Mouse (Mus musculus): Measurements from ENCODE around the gene Hap1.
"Not testable (repeated sequence)": the region's sequence is repeated elsewhere in the genome, so short reads cannot be mapped to it uniquely, and the experiment has no call there.

The Hap1 gene

DNA sequence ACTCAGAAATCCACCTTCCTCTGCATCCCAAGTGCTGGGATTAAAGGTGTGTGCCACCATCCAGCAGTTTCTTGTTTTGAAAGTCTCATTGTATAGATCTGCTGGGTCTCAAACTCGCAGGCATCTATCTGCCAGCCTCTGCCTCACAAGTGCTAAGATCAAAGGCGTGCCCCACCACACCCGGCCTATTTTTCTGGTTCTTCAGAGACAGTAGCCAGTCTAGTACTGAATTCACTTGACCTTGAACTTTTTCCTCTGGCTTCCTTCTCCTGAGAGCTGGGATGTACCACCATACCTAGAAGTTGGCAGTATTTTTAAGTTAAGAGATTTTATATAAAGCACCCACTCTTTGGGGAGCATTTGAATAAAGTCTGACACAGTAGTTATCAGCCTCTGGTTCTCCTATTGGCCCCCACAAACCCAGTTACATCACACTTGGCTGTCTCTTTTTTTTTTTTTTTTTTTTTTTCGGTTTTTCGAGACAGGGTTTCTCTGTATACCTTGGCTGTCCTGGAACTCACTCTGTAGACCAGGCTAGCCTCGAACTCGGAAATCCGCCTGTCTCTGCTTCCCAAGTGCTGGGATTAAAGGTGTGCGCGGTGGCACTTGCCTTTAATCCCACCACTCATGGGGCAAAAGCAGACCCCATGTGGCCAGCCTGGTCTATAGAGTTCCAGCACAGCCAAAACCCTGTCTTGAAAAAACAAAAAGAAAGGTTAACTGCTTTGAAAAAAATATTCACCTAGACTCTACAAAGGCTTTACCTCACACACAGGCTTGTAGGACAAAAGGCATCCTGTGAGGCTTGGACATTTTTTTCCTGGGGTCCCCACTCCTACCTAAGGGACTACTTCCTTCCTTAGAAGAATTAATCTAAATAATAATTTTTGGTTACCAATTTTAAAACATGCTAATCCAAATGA, 37.1 kb downstream of the Hap1 start:
- no peak for DNase-seq (ENCODE audit: low spot score)

DNA sequence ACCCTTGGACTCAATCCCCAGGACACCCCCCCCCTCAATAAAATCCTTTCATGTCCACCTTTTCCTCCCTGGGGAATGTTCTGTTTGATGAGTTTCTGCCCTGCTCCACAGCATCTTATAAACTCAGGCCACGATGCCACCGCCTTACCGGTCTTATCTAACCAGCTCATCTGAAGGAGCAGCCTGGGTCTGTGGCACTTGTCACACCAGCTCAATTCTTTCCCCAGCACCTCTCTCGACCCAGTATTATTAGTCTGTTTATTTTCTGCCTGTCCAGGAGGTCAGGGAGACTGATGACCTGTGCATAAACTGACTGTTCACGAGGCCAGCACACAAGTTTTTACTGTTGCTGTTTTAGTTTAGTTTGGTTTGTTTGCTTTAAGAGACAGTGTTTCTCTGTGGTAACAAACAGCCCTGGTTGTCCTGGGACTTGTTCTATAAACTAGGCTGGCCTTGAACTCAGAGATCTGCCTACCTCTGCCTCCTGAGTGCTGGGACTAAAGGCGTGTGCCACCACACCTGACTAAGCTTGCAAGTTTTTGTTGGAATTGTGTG, 38.0 kb downstream of the Hap1 start:
- DNase-seq (ENCODE audit: low spot score): no peak

DNA sequence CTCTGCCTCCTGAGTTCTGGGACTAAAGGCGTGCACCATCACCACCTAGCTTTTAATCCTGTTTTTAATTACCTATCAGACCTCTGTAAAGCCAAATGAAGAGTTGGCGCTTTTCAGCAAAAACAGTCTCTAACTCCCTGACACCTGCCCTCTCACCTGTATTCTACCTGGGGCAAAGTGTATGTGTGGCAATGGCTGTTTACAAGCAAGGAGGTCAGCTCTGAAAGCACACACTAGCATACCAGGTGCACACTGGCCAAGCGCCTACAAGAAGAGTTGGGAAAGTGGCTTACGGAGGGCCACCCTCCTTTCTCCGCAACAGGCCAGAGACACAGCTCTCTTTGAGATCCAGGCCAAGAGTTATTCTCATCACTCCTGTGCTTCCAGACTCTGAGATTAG, 40.5 kb downstream of the Hap1 start:
- DNase-seq (ENCODE audit: low spot score): no peak

DNA sequence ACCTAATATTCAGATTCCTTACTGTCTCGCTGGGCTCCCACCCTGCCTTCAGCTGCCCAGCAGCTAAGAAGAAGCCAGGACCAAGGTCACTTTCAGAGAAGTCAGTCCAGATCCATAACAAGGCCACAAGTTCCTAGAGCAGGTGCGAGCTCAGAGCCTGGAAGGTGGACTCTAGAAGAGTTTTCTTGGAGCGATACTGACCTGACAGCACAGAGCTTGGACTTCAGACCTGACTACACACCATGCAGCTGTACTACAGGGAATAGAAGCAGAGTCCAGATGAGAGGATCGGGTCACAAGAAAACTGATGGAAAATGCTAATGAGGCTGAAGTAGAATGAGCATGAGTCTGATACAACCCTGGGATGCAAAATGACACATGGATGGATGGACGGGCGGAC, 42.5 kb downstream of the Hap1 start:
- DNase-seq (ENCODE audit: low spot score): no peak

DNA sequence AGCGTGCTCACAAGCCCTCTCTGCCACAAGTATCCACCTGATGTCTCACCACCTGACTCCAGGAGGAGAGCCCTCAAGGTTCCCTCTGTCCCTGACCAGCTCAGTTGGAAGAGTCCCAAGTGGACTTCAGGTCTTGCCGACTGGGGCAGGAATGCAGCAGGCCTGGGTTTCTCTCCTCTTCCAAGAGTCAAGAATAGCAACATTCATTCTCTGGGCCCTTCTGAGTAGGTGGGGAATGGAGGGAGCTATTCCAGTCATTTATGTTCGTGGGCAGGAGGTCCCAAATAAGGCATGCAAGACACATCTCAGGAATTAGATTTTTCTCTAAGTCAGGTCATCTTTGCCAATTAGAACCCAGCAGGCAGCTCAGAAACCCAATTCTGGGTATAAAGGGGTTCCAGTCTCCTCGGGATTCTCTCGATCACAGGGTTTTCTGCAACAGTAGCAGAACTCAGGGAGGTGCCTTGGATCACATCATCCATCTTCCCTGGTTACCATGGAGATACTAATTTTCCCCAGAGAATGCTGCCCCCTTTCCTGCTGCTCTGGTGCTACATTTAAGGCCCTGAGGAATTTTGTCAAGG, 43.7 kb downstream of the Hap1 start:
- DNase-seq (ENCODE audit: low spot score): no peak

DNA sequence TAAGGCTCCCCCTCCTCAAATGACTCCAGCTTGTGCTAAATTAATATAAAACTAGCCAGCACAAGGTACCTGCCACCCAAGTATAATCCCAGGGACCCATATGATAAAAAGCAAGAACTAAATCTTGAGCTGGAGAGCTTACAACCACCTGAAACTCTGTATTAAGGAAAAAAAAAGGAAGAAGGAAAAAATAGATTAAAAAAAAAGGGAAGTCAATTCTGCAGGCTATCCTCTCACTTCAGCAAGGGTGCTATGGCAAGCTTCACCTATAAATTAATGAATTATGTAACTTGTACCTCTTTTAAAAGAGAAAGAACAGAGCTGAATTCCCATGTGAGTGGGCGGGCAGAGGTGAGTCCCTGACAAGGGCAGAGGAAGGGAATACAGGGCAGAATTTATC, 44.3 kb downstream of the Hap1 start:
- no peak for DNase-seq (ENCODE audit: low spot score)

DNA sequence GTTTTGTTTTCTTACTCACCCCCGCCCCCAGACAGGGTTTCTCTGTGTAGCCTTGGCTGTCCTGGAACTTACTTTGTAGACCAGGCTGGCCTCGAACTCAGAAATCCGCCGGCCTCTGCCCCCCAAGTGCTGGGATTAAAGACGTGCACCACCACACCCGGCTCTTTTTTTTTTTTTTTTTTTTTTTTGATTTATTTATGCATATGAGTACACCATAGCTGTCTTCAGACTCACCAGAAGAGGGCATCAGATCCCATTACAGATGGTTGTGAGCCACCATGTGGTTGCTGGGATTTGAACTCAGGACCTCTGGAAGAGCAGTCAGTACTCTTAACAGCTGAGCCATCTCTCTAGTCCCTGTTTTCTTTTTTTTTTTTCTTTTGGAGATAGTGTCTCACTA, 47.3 kb downstream of the Hap1 start:
- DNase-seq (ENCODE audit: low spot score): not testable (repeated sequence)

DNA sequence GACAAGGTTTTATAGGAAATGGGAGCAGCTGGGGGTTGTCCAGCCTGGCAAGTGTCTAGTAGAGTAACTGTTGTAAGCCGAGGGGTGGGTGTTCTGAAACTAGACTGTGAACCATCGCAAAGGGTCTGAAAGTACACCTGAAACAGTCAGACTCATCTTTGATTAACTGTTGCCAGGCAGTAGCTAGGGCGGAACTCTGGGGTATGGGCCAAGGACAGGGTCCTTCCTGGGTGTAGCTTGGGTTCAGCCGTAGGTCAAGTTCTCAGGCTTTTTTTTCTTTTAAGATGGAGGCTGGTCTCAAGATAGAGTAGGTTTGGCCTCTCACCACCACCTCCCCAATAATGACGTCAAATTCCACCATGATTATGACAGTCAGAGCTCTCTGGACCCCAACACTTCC, 48.0 kb downstream of the Hap1 start:
- no peak for DNase-seq (ENCODE audit: low spot score)

DNA sequence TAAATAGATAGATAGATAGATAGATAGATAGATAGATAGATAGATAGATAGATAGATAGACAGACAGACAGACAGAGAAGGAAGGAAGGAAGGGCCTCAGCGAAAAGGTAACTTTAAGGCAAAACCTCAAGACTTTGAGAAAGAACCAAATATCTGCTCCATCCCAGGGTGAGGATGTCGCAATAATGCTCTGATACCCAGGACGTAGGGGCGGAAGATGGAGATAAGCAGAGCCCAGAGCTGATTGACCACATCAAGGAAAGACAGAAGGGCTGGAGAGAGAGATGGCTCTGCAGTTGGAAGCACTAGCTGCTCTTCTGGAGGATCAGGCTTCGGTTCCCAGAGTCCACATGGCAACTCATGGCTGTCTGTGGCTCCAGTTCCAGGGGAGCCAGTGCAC, 54.6 kb downstream of the Hap1 start:
- DNase-seq (ENCODE audit: low spot score): no peak

DNA sequence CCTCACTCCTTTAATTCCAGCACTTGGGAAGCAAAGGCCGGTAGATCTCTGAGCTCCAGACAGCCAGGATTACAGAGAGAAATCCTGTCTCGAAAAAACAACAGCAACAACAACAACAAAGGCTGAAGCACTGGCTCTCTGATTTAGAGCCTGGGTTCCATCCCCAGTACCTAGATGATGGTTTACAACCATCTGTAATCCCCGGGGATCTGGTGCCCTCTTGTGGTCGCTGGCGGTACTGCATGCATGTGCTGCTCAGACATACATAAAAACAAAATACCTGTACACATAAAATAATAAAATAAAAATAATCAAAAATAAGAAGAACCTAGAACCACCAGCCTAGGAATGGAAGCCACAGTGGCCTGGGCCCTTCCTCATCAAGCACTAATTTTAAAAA, 55.6 kb downstream of the Hap1 start:
- DNase-seq (ENCODE audit: low spot score): peak; percentile 87

DNA sequence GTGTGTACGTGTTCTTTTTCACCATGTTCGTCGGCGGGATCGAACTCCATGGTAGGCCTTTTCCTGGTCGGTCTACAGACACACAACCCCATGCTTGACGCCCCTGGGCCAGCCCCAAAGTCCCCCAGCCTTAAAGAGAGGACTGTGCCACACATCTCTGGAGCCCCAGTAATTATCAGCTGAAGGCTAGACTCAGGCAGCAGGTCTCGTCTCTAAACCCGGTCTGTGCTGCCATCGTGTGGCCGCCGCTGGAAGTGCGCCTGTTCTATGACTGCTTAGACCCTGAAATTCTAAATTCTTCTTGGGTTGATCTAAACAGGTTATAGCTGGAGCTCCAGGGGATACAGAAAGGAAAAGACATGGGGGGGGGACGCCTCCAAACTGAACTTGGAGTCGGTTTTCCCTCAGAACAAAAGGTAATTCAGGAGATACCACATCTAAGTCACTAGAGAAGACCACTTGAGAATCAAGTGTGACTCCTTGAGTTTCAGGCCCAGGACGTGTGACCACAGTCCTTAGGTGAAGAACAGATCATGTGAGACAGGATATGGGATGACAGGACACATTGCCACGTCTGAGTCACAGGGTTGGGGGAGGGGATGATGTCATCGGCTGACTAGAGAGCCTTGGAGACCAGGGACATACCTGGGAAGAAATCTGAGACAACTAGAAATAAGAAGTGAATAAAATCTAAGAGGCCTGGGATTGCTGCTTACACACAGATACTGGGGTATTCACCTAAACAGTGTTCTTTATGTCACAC, 57.5 kb downstream of the Hap1 start:
- peak; percentile 85 for DNase-seq (ENCODE audit: low spot score)

DNA sequence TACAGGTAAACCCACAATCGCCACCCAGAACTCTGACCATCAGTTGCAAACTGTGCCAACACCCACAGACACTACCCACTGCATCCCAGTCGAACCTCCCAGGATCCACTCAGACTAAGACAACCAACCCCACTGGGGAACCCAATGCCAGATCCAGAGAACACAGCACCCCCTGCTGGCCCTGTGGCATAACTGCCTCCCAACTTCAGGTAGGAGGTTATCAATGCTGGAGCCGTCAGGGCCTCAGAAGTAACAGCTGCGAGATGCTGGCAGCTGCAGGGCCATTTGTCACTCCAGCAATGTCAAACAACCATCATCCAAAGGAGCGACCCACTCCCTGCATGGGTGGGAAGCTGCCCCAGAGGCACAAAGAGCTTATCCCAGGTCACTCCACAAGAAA, 58.1 kb downstream of the Hap1 start:
- peak; percentile 56 for DNase-seq (ENCODE audit: low spot score)
